Mouse (Mus musculus) liver, postnatal 0 days (tissue): ENCODE data around the gene Clec2g. TPM values are rescaled to one million over a fixed set of nuclear protein-coding genes. Genes with fewer than 3 reads are reported as not detected.

ENCODE experiments used
- ATAC-seq: fragments of 200-750 bp; cut with Nextera tagmentation; 2 replicates; pipeline ENCODE4 v1.8.0; 2017; ENCODE audit warnings: mild to moderate bottlenecking, moderate library complexity
- DNase-seq: peaks from one replicate; pipeline ENCODE4 v3.0.0-alpha.2; 2016
- H3K27ac ChIP-seq: fragments of 300-500 bp; sonication (generic); 2 replicates; pipeline ENCODE4 v1.5.1; 2014; ENCODE audit warnings: antibody characterized with exemption, moderate library complexity, mild to moderate bottlenecking, low read depth
- H3K27me3 ChIP-seq: fragments of 300-500 bp; sonication (generic); 2 replicates; pipeline ENCODE4 v1.6.1; 2014; ENCODE audit warnings: low read length, control low read depth, mixed read lengths; ENCODE audit not compliant: insufficient read depth
- H3K36me3 ChIP-seq: fragments of 300-500 bp; sonication (generic); replicated peaks from 2 replicates; pipeline ENCODE4 v1.6.1; 2014; ENCODE audit warnings: mild to moderate bottlenecking, control low read depth, low read length, moderate library complexity, mixed read lengths; ENCODE audit not compliant: insufficient read depth
- H3K4me1 ChIP-seq: fragments of 300-500 bp; sonication (generic); 2 replicates; pipeline ENCODE4 v1.6.1; 2014; ENCODE audit warnings: antibody characterized with exemption, mild to moderate bottlenecking, control low read depth; ENCODE audit not compliant: insufficient read depth
- H3K4me2 ChIP-seq: fragments of 300-500 bp; sonication (generic); 2 replicates; pipeline ENCODE4 v1.6.1; 2014; ENCODE audit warnings: low read depth, mild to moderate bottlenecking, low read length, moderate library complexity, mixed read lengths
- H3K4me3 ChIP-seq: fragments of 300-500 bp; sonication (generic); 2 replicates; pipeline ENCODE4 v1.5.1; 2014; ENCODE audit warnings: low read depth, low read length
- H3K9ac ChIP-seq: fragments of 300-500 bp; sonication (generic); replicated peaks from 2 replicates; pipeline ENCODE4 v1.6.1; 2014; ENCODE audit warnings: mild to moderate bottlenecking, moderate library complexity
- H3K9me3 ChIP-seq: fragments of 300-500 bp; sonication (generic); 2 replicates; pipeline ENCODE4 v1.6.1; 2016; ENCODE audit warnings: mild to moderate bottlenecking, control low read depth, low read length, mixed read lengths
- CTCF ChIP-seq: sonication (generic); IDR thresholded peaks from 2 replicates; pipeline ENCODE4 v1.5.1; 2016; ENCODE audit warnings: antibody characterized with exemption, low read depth
- EP300 ChIP-seq: IDR thresholded peaks from 2 replicates; pipeline ENCODE4 v1.6.1; 2016; ENCODE audit warnings: antibody characterized with exemption, low read depth, mild to moderate bottlenecking
- WGBS: fragments of 180-500 bp; shearing (Covaris S2); extraction: QIAGEN DNeasy Blood & Tissue Kit; methylation state at CpG from one replicate; pipeline ENCODE4 v1.1.7; 2014; ENCODE audit not compliant: insufficient replicate concordance; 5-methylcytosine and 5-hydroxymethylcytosine counted together
- polyA plus RNA-seq: library from polyadenylated mRNA; unstranded; fragments of >200 nt; fragmentation: Nextera tagmentation; extraction: Ambion mirVana; gene quantifications from 2 replicates; pipeline ENCODE4 v1.2.1, GENCODE M21; 2015

The Clec2g gene
- polyA plus RNA-seq, 1 experiment from 2014 or later, result not detected

DNA sequence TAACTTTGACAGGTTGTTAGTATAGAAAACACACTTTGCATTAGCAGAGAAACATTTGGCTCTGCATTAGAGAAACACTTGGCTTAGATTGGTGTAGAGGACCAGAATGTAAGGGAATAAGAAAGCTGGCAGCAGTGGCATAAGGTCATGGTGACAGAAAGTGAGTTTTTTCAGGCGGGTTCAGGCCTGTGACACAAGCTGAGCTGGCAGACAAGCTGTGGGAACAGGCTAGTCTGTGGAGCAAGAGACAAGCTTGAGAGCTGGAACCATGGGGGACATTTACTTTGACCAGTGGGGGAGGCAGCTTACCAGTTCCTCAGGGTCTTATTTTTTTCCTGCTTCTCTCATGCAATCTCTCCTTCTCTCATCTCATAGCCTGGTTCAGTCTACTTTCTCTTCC lies 78.8 kb downstream of the Clec2g start:
- no peaks in the 10 kb centered on the region for H3K4me1 ChIP-seq
- H3K27ac ChIP-seq, result no peak overlapping the region
- H3K4me3 ChIP-seq, result no peak overlapping the region
- no peaks in the 10 kb centered on the region for H3K27me3 ChIP-seq
- H3K9ac ChIP-seq, result no peak overlapping the region
- H3K36me3 ChIP-seq, result no peaks in the 10 kb centered on the region
- no peak for ATAC-seq
- no peak for DNase-seq
- WGBS, result 71% methylated on average over 1 of the region's 1 CpGs
- H3K9me3 ChIP-seq, result no peaks in the 10 kb centered on the region
- TF ChIP-seq EP300 (no peak), CTCF (no peak)
- no peak overlapping the region for H3K4me2 ChIP-seq

DNA sequence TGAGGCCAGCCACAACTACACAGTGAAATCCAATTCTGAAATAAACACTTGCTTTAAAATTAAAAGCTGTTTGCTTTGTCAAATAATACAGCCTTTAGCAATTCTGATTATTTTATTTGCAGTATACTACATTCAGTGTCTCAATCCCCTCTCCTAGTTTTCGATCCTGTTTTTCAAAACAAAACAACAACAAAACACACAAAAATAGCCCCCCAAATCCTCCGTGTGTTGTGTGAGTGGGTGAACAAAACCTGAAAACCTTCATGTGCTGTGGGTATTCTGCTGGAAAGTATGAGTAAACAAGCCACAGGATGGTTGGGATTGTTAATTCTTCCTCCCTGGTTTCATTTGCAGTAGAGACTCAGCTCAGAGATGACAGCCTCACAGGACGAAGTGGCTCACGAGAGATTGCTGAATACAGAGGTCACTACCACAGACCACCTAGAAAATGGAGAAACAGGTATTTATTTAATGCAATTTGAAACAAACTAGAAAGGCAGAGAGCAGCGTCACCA lies 79.6 kb downstream of the Clec2g start:
- Histone ChIP-seq H3K4me2 (no peak overlapping the region), H3K4me1 (no peaks in the 10 kb centered on the region), H3K9ac (no peak overlapping the region), H3K27me3 (no peaks in the 10 kb centered on the region), H3K9me3 (no peaks in the 10 kb centered on the region), H3K27ac (peak overlapping the region; percentile 23; the same call in 1 of the 2 replicates), H3K4me3 (no peak overlapping the region), H3K36me3 (no peaks in the 10 kb centered on the region)
- no peak for TF ChIP-seq EP300
- TF ChIP-seq CTCF, result no peak
- no peak for ATAC-seq
- no peak for DNase-seq
- 64% methylated on average over 5 of the region's 5 CpGs for WGBS

DNA sequence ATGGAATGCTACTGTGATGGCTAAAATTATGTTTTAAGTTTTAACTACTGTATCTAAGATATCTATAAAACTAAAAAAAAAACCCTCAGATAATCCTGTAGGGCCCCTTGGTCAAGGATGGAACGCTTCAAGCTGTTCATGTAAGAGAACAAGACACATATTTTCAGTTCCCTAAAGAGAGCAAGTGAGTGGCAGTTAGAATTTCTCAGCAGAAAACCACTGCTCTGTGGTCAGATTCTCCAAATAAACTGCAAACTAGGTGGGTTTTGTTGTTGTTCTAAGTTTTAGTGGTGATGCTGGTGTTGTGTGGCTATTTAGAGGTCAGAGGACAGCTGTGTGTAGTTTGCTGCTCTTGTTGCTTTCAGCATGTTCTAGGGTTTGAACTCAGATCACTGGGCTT lies 80.2 kb downstream of the Clec2g start:
- DNase-seq (no peak), ATAC-seq (no peak)
- WGBS, result 51% methylated on average over 1 of the region's 1 CpGs
- Histone ChIP-seq H3K4me3 (no peak overlapping the region), H3K9ac (no peak overlapping the region), H3K4me1 (no peaks in the 10 kb centered on the region), H3K27me3 (no peaks in the 10 kb centered on the region), H3K9me3 (no peaks in the 10 kb centered on the region), H3K4me2 (no peak overlapping the region), H3K36me3 (no peaks in the 10 kb centered on the region), H3K27ac (peak overlapping the region; percentile 23; the same call in 1 of the 2 replicates)
- no peak for TF ChIP-seq EP300
- TF ChIP-seq CTCF, result no peak

DNA sequence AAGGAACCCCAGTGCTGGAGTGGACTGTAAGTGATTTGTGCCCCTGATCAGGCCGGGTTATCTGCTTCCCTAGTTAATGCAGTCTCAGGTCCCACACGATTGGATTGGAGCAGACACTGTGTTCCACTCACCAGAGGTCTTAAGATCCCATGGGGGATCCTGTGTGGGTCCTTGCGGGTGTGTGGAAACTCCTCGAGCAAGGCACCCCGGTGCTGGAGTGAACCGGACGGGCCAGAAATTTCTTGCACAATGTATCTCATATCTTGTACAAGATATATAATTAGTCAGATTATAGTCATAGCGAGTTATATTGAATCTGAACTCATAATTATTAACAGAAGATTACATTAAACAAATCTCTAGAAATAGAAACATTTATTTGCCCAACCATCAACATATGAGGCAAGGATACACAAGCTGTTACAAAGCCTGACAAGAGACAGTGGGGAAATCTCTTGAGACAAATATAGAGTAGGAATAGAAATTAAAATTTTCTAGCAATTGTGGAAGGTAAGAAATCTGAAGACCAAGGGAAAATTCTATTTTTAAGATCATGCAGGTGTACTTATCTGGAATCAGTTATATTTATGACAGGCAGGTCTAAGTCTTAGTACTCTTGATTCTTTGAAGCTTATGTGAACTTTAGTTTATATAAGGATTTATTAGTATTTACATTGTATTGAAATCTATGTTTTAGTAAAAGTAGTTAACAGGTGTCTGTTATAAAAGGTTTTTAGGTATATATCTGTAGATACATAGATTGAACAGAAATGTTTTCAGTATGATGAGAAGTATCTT lies 93.5 kb downstream of the Clec2g start:
- no peak overlapping the region for H3K4me2 ChIP-seq
- no peaks in the 10 kb centered on the region for H3K4me1 ChIP-seq
- no peak overlapping the region for H3K27ac ChIP-seq
- H3K9ac ChIP-seq, result no peak overlapping the region
- H3K27me3 ChIP-seq, result no peaks in the 10 kb centered on the region
- no peak for TF ChIP-seq EP300
- TF ChIP-seq CTCF, result no peak
- no peaks in the 10 kb centered on the region for H3K36me3 ChIP-seq
- DNase-seq (no peak), ATAC-seq (no peak)
- no peaks in the 10 kb centered on the region for H3K9me3 ChIP-seq
- 86% methylated on average over 8 of the region's 8 CpGs for WGBS
- no peak overlapping the region for H3K4me3 ChIP-seq

DNA sequence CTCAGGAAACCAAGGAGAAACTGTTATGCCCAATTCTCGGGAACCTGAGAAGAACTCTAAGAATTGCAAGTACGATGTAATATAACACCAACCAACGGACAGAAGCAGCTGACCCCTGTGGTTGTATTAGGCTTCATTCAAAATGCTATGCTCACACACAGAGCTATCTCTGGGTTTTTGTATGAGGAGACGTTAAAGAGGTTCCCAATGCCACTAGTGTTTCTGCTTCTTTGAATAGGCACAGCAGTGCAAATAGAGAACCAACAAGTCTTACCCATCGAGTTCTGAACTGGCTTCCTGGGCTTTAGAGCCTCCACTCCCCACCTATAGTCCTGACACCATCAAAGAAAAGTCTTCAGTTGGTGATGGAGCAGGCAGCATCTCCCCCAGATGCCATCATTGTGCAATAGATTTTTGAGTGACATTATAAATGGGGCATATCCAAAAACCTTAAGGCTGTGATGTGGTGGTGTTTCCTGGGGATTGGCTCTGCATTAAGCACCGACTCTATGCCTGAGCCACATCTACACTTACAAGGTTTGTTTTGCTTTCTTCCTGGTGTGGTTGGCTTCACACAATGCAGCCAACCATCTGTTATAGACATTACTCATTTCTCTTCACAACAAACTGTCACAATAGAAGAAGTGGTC lies 96.1 kb downstream of the Clec2g start:
- ATAC-seq, result no peak
- no peaks in the 10 kb centered on the region for H3K4me1 ChIP-seq
- no peaks in the 10 kb centered on the region for H3K36me3 ChIP-seq
- H3K9me3 ChIP-seq, result no peaks in the 10 kb centered on the region
- no peak for DNase-seq
- H3K4me3 ChIP-seq, result no peak overlapping the region
- H3K9ac ChIP-seq, result no peak overlapping the region
- no peak overlapping the region for H3K4me2 ChIP-seq
- TF ChIP-seq CTCF (no peak), EP300 (no peak)
- H3K27ac ChIP-seq, result no peak overlapping the region
- H3K27me3 ChIP-seq, result no peaks in the 10 kb centered on the region
- WGBS, result 47% methylated on average over 6 of the region's 6 CpGs

DNA sequence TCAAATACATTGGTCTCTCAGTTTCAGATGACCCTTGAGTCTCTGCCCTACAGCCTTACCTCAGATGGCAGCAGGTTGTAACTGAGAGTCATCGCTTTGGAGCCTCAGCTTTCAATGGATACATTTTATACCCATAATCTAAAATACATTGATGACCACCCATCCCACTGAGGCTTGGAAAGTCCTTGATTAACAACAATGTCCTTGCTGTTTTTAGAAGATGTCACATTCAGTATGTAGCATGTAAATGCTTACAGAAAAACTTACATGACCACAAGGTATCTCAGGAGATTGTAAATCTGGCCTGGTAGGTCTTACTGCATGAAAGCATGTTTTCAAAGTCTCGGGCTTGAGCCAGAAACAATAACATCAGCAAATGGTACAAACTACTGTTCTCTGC lies 96.8 kb downstream of the Clec2g start:
- WGBS, result 72% methylated on average over 2 of the region's 2 CpGs

More for the DNA sequence above, 96.8 kb downstream of the Clec2g start:
- no peak for TF ChIP-seq CTCF
- no peak for TF ChIP-seq EP300
- no peak overlapping the region for H3K4me3 ChIP-seq
- no peaks in the 10 kb centered on the region for H3K27me3 ChIP-seq
- ATAC-seq (no peak), DNase-seq (no peak)
- no peak overlapping the region for H3K4me2 ChIP-seq
- H3K4me1 ChIP-seq, result no peaks in the 10 kb centered on the region
- no peak overlapping the region for H3K9ac ChIP-seq
- no peaks in the 10 kb centered on the region for H3K9me3 ChIP-seq
- H3K36me3 ChIP-seq, result no peaks in the 10 kb centered on the region
- no peak overlapping the region for H3K27ac ChIP-seq
